Mouse (Mus musculus) thymus, postnatal 25 days (tissue): ENCODE measurements at regions not wholly inside any gene's neighbourhood (a gene's known extent, or its start where the extent isn't known, plus 50 kb on each side); places are given as distances from the start of the nearest gene placed in this dataset.

ENCODE experiments used
- DNase-seq: peaks from one replicate; pipeline ENCODE4 v3.0.0; 2022

DNA sequence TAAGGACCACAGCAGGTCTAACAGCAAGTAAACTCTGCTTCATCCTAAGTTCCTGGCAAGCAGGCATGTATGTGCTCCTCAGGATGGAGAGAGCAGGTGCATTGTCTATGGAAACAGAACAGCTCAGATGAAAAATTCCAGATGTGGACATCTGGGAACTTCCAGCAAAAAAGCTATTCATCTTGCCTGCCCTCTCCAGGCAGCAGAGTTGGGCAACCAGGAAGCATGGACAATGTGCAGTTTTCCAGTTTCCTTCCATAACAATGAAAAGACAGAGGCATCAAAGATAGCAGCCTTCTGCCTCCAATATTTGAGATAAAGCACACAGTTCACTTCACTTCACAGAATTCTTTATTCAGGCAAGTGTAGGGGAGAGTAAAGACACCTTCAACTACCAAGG, 236.7 kb downstream of the Fam49a start:
- DNase-seq: no peak

DNA sequence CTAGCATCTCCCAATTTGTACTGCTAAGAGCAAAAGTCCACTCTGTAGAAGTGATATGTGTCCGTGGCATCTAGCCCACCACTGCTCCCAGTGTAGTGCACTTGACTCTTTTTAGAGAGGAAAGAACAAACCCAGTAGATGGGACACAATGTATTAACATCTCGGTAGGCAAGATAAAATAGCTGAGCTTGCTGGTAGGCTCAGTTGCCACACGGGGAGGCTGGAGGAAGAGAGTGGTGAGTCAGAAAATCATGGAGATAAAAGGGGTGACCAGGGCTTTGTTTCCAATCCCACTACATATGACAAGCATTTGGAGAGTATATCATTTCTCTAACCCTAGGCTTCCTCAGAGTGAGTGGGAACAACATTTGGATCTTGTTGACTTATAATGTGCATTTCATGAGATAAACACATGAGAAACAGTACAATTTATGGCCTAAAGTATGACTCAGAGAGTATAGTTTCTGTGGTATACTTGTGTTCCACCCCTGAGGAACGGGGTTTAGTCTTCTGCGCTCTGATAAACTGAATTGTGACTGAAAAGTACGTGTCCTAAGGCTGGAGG, 235.4 kb downstream of the Fam49a start:
- no peak for DNase-seq

DNA sequence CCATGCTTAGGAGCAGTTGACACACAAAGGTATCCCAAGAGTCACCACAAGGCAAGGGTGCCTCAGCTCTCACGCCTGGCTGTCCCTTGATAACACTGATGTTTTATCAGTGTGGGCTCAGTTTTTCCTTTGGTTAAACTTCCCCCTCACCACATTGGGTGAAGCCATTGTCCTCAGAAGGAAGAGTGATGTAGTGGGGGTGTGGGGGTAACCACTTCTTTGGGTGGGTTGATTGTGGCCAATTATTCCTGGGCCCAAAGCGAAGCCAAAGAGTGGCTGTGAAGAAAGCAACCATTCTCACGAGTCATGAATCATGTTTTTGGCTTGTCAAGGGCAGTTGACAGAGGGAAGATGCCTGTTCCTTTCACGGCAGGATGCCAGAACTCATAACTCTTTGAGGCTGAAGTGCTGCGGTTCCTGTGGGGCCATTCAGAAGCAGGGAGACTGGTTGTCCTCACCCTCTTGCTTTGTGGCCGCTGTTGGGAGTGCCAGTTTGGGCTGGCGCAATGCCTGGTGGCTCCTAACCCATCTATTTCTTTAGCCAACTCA, 234.7 kb downstream of the Fam49a start:
- no peak for DNase-seq

GRCm38 (mm10) chr12:12490173-12490572, 228.2 kb downstream of the Fam49a start:
- no peak for DNase-seq

GRCm38 (mm10) chr12:12488090-12488489, 226.2 kb downstream of the Fam49a start:
- DNase-seq: no peak

- DNase-seq: no peak
These were observed 224.9 kb downstream of the Fam49a start for GRCm38 (mm10) chr12:12486656-12487356.

- DNase-seq: no peak
These were observed 223.2 kb downstream of the Fam49a start for GRCm38 (mm10) chr12:12484921-12485680.

- no peak for DNase-seq
These were observed 218.5 kb downstream of the Fam49a start for GRCm38 (mm10) chr12:12480451-12480850.

- no peak for DNase-seq
These were observed 190.1 kb downstream of the Fam49a start for GRCm38 (mm10) chr12:12452086-12452485.

- no peak for DNase-seq
These were observed 184.8 kb downstream of the Fam49a start for GRCm38 (mm10) chr12:12446768-12447167.

GRCm38 (mm10) chr12:12446281-12446680, 184.3 kb downstream of the Fam49a start:
- no peak for DNase-seq

DNA sequence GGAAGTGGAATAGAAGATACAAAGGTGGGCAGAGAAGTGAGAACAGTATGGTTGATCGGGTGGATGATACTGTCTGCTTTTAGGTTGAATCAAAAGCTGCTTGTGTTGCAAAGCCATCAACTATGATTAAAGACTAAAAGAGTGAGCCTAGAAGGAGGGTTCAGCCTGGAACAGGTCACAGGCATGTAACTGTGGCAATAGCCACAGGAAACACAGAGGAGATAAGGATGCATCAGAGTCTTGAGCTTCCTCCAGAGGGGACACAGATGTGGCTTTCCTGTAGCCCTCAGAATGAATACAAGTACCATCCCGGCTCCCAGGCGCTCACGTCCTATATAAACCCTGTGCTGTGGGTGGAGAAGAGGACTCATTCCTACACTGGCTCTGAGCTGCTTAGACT, 180.9 kb downstream of the Fam49a start:
- DNase-seq: no peak

DNA sequence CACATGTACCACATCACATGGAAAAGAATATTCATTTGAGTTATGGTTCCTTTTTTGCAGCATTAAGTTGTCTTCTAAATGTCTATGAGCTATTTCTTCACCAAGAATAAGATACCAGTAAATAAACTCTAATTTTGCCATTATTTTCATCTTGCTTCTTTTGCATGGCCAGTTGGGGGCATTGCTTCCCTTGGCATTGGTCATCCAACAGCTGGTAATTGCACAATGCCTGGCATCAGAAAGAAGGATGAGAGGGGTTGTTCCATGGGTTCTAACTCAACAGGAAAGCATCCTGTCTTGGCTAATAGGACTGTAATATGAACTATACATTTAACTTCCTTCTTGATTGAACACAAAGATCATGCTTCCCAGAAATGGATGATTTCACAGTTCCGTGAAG, 174.4 kb downstream of the Fam49a start:
- DNase-seq: no peak

DNA sequence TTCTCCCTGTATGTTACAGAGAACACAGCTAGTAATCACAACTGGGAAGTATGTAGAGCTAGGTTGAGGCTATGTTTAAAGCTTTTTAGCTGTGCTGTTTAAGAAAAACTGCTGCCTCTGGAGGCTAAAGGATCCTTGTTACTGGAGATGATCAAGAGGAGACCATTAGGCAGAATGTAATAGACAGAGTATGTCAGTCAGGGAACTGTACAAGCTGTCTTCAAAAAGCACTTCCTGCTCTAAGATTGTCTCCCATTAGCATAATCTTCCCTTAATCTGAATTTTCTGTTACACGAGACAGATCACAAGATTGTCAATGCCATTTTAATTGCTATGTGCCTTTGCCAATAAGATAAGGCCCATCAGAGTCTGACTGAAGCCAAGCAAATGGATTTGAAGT, 170.7 kb downstream of the Fam49a start:
- DNase-seq: no peak
